ENCODE assay signal across 22 mouse cellular contexts in genomic region chr12:34194116-34194515, GRCm38 (mm10).
DNase-seq lines count a peak whose midpoint lies in the region; ATAC-seq and TF ChIP-seq lines count a peak whose summit lies in the region.
"Had no signal": no experiment of that assay in that cellular context is flagged by ENCODE, and none has a peak within 500 bp of the region (broad histone marks: within the 10 kb centered on the region; RNA-seq: fewer than 3 reads in every experiment).

No protein-coding gene starts in this region.

- no peak overlapping the region for H3K27ac ChIP-seq in liver, adult 2 months (replicated peaks; ENCODE audit: insufficient read depth, low read depth, low read length)
- H3K27ac ChIP-seq in liver, postnatal 0 days (ENCODE audit: low read depth) = no peak overlapping the region

- H3K4me2 ChIP-seq in liver, postnatal 0 days (ENCODE audit: low read depth, low read length) = no peak overlapping the region

- H3K4me3 ChIP-seq in liver, adult 2 months (ENCODE audit: insufficient read depth, low read depth, low read length) = no peak overlapping the region
- no peak overlapping the region for H3K4me3 ChIP-seq in liver, postnatal 0 days (ENCODE audit: low read depth, low read length)

- H3K27me3 ChIP-seq in liver, adult 2 months (ENCODE audit: control insufficient read depth, insufficient read depth, low read length) = no peaks in the 10 kb centered on the region
- H3K27me3 ChIP-seq in liver, postnatal 0 days (ENCODE audit: insufficient read depth, low read length) = no peaks in the 10 kb centered on the region
- H3K27me3 ChIP-seq: CH12.LX, Patski had no signal

- no peaks in the 10 kb centered on the region for H3K79me2 ChIP-seq in liver, adult 2 months (ENCODE audit: control insufficient read depth, insufficient read depth, low read length)

- no peak for TF ChIP-seq POLR2A in liver, adult 2 months (IDR thresholded peaks at IDR 0.05; ENCODE audit: extremely low read depth, insufficient read depth, low read length)

- H3K4me1 ChIP-seq in liver, adult 2 months (ENCODE audit: control insufficient read depth, insufficient read depth, low read length) = no peaks in the 10 kb centered on the region
- no peaks in the 10 kb centered on the region for H3K4me1 ChIP-seq in liver, postnatal 0 days (ENCODE audit: insufficient read depth)

- ATAC-seq in liver, postnatal 0 days = no peak
- ATAC-seq: activated CD4-positive, CD25-positive, alpha-beta regulatory T cell, adult 4 months; CD4-positive, CD25-positive, alpha-beta regulatory T cell, adult 4 months; Patski had no signal

- no peak overlapping the region for H3K9ac ChIP-seq in liver, adult 2 months (ENCODE audit: low read depth, low read length)
- no peak overlapping the region for H3K9ac ChIP-seq in liver, postnatal 0 days (replicated peaks)

- H3K36me3 ChIP-seq in liver, adult 2 months (ENCODE audit: control insufficient read depth, insufficient read depth, low read length) = no peaks in the 10 kb centered on the region
- H3K36me3 ChIP-seq in liver, postnatal 0 days (replicated peaks; ENCODE audit: insufficient read depth, low read length) = no peaks in the 10 kb centered on the region
- H3K36me3 ChIP-seq: G1E had no signal

- peak; percentile 6 for DNase-seq in adrenal gland, postnatal 14 days
- DNase-seq in adrenal gland, postnatal 10 days = no peak
- DNase-seq in liver, adult 2 months (ENCODE audit: extremely low read depth, low read depth, low spot score) = peak; percentile 85
- DNase-seq in liver, postnatal 0 days = no peak
- DNase-seq in adipocyte (ENCODE audit: low spot score) = peak; percentile 68
- no peak for DNase-seq in heart, adult 8-10 months (ENCODE audit: low spot score)
- DNase-seq: adrenal gland, adult 2 months; adrenal gland, adult 8-10 months; adrenal gland, postnatal 25 days; adrenal gland, postnatal 36 days; B cell, adult 2 months; cerebellum, adult 11 months; cerebellum, adult 11-12 months; cerebellum, adult 18-20 months; cerebellum, adult 2 months; cerebellum, adult 8-10 months; cerebellum, adult 9-10 months had no signal

- no peak for TF ChIP-seq EP300 in liver, postnatal 0 days (IDR thresholded peaks at IDR 0.05; ENCODE audit: low read depth)

- H3K9me3 ChIP-seq in liver, postnatal 0 days (ENCODE audit: low read length) = no peaks in the 10 kb centered on the region

- TF ChIP-seq CTCF in liver, adult 2 months (IDR thresholded peaks at IDR 0.05; ENCODE audit: low read depth, low read length) = no peak
- TF ChIP-seq CTCF in liver, postnatal 0 days (IDR thresholded peaks at IDR 0.05; ENCODE audit: low read depth) = no peak

- 60% methylated on average over 4 of the region's 4 CpGs for WGBS in liver, adult 2 months
- 81% methylated on average over 4 of the region's 4 CpGs for WGBS in liver, postnatal 0 days (ENCODE audit: insufficient replicate concordance)

Comparison
In these comparisons a context has a peak if more than half of its experiments do, and no peak if none do; other contexts are left out.
1. DNase-seq: peak in adrenal gland, postnatal 14 days (single experiment), liver, adult 2 months (single experiment) and adipocyte (single experiment); none in adrenal gland, postnatal 10 days (single experiment), liver, postnatal 0 days (single experiment) and heart, adult 8-10 months (single experiment).